Mouse (Mus musculus) erythroblast, embryonic 14.5 days (primary cell): ENCODE results near the gene Prelid1.

Experiments used
- GATA1 ChIP-seq: IDR thresholded peaks from 2 replicates; pipeline ENCODE4 v1.6.1; 2012; ENCODE audit warnings: low read length, inconsistent platforms, mixed read lengths
- TAL1 ChIP-seq: IDR thresholded peaks from 3 replicates; pipeline ENCODE4 v1.6.1; 2012; ENCODE audit warnings: low read length, inconsistent platforms, mixed read lengths

DNA sequence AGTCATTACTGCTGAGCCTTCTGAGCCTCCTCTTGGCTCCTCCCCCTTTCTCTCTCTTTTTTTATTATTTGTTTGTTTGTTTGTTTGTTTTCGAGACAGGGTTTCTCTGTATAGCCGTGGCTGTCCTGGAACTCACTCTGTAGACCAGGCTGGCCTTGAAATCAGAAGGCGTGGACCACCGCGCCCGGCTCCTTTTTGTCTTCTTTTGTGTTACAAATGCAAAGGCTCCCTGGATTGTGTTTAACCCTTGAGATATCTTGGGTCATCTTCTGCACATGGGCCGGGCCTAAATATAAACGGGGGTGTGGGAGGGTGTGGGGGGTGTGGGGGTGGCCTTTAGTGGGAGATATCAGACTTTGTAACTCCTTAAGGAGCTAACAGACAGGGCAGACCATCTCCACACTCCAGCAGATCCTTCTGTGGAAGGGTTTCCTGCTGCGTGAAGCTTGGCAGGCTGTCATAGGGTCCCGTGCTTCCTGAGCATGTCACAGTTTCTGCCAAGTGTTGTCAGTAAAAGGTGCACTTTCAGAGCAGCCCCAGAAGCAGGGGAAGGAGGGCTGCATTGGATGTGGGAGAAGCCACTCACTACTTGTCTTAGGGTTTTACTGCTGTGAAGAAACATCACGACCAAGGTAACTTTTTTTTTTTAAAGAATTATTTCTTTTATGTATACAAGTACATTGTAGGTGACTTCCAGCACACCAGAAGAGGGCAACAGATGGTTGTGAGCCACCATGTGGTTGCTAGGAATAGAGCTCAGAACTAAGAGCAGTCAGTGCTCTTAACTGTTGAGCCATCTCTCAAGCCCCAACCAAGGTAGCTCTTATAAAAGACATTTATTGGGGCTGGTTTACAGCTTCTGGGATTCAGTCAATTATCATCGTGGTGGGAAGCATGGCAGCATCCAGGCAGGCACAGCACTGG, 18.1 kb downstream of the Prelid1 start:
- TF ChIP-seq TAL1 = no peak
- TF ChIP-seq GATA1 = no peak
